Mouse (Mus musculus): ENCODE results near the gene Tnnc2.

The Tnnc2 gene

DNA sequence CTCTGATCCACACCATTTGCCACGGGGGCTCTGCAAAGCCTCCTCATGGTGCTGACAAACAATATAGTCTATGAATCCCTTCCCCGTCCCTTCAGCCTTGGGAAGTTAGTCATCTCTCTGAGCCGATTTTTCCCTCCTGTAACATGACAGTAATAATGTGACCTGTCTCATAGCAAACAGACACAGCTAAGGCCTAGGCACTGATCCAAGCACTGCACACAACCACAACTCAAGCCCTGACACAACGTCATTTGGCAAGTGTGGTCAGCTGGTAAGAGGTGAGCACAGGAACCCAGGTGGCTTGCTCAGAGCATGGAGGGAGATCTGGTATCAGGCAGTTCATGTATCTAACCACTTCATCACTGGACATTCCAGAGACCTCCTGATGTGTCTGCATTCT, 16.1 kb upstream of the Tnnc2 start:
- in situ Hi-C loops (cut with MboI, MseI): no loop called here

DNA sequence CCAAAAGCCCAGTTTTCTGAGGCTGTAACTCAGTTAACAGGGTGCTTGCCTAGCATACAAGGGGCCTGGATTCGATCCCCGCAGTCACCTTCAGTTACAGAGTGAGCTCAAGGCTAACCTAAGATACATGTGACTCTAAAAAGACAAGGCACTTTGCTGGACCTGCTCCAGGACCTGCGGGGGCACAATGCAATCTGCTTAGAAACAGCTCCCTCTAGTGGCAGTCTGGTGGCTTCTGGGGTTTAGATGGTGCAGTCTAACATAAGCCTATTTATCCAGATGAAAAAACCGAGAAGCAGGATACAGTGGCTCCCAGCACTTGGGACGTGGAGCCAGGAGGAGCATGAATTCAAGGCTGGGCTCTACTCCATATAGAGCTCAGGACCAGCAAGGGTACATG, 14.5 kb upstream of the Tnnc2 start:
- in situ Hi-C loops (cut with MboI, MseI): no loop called here

DNA sequence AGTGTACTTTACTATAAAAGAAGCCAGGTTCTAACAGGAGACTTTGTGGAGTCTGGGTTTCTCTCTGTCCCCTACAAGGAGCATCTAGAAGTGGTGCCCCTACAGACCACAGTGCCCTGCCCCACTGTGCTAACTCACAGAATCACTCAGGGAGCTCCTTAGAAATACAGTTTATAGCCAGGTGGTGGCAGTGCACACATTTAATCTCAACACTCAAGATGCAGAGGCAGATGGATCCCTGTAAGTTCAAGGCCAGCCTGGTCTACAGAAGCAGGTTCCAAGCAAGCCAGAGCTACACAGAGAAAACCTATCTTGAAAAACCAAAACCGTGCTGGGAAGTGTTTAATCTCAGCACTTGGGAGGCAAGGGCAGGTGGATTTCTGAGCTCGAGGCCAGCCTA, 14.0 kb upstream of the Tnnc2 start:
- in situ Hi-C loops (cut with MboI, MseI): no loop called here

DNA sequence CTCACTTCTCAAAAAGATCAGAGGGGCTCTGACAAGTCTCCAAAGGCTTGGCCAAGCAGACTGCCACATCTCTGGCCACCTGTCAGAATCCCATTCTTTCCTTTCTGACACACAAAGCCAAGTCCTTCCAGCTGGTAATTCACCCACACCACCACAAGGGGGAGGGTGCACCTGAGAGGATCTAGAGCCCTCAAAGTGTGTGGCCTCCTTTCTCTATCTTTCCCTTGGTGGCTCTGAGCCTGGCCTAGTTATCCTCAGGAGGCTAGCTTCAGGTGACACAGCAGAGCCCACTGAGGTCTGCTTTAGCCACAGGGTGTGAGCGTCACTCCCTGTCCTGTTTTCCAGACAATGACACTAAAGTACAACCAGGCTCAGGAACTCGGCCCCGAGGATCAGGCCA, 13.5 kb upstream of the Tnnc2 start:
- in situ Hi-C loops (cut with MboI, MseI): no loop called here

DNA sequence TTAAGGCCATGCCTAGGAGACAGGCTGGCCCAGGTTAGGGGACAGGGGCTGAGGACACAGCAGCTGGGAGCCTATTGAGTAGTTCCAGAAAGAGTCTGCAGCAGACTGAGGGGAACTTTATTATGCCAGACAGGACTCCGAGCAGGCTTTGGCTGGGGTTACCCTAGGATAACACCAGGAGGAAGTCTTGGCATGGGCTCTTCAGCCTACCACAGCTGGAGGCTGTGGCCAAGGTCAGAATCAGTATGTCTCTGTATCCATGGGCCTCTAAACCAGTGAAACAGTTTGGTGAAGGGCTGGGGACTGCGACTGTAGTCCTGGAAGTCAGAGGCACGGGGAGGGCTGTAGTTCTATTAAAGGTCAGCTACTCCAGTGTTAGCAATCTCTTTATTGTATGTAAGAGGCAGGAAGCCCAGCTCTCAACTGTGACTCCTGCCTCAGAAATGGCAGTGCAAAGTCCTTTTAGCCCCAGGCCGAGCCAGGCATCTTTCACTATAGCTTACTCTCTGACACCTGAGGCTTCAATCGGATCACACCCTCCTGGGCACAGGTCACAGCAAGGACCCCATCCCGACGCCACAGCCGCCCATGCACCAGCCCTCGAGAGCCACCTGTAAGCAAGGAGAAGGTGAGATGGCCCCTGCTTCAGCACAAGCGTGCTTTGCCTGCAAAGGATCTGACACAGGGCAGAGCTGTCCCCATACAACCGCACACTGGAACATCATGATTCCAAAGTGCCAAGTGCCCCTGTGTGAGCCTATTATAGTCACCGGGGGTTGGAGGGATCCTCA, 12.8 kb upstream of the Tnnc2 start:
- in situ Hi-C loops (cut with MboI, MseI): no loop called here

DNA sequence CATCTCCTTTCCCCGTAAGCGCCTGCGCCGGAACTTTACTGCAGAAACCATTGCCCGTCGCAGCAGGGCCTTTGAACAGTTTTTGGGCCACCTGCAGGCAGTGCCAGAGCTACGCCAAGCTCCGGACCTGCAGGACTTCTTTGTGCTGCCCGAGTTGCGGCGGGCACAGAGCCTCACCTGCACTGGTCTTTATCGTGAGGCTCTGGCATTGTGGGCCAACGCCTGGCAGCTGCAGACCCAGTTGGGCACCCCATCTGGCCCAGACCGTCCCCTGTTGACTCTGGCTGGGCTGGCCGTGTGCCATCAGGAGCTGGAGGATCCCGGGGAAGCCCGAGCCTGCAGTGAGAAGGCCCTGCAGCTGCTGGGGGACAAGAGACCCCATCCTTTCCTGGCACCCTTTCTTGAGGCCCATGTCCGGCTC, 12.1 kb upstream of the Tnnc2 start:
- in situ Hi-C loops (cut with MboI, MseI): no loop called here

DNA sequence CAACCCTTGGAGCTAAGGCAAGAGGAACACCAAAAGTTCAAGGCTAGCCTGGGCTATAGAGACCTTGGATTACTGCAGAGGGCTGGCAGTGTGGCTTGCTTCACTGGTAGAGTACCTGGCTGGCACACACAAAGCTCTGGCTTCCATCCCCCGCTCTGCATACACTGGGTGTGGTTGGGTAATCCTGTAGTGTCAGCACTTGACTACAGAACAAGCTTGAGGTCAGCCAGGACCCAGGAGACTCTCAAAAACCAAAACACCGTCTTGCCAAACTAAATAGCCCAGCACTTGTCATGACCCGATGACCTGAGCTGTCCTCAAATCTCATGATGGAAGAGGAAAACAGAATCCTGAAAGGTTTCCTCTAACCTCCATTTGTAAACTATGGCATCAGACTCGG, 10.7 kb upstream of the Tnnc2 start:
- in situ Hi-C loops (cut with MboI, MseI): no loop called here

DNA sequence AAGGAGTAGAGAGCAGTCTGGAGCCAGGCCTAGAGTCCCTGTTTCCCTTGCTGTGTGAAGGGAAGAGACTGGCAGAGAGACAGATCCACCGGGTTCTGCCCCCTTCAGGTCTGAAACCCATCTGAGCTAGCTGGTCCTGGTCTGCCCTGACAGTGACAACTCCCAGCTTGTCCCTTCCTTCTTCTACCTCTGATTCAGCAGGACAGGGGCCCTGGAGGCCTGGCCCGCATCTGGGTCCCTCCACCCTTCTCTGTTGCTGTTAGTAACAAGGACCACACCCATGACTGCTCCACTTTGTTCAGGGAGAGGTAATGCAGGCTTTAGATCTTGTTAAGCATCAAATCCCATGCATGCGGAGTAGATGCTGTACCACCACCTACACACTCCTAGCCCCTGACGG, 8.6 kb upstream of the Tnnc2 start:
- in situ Hi-C loops (cut with MboI, MseI): no loop called here

DNA sequence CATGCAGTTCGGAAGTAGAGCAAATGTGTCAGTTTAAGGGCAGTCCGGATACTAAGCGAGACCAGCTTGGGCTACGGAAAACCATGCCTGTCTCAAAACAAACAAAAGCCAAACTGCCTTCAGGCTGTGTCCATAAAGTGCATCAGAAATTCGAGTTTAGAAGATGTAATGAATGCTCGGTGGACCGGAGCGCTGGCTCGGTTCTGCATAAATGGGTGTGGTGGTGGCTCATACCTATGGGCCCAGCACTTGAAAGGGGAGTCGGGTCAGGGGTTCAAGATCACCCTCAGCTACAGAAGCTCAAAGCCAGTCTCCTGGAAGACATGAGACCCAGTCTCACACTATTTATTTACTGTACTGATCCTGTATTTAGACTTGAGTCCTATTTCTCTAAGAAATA, 8.0 kb upstream of the Tnnc2 start:
- in situ Hi-C loops (cut with MboI, MseI): no loop called here

DNA sequence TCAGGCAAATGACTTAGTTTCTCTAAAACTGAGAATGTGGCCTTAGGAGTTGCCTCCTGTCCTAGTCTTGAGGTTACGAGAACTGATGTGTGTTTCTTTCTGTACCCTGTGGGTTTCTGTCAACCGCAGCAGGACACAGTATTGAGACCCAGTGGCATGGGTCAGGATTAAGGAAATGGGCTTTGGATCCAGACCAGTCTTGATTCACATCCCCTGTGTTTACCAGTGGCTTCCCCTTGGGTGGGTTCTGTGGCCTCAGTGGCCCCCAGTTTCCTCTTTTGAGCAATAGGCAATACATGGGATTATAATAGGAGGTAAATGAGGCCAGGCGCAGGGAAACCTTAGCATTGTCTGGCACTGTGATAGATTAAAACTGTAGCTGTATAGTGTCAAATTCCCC, 7.3 kb upstream of the Tnnc2 start:
- in situ Hi-C loops (cut with MboI, MseI): no loop called here

DNA sequence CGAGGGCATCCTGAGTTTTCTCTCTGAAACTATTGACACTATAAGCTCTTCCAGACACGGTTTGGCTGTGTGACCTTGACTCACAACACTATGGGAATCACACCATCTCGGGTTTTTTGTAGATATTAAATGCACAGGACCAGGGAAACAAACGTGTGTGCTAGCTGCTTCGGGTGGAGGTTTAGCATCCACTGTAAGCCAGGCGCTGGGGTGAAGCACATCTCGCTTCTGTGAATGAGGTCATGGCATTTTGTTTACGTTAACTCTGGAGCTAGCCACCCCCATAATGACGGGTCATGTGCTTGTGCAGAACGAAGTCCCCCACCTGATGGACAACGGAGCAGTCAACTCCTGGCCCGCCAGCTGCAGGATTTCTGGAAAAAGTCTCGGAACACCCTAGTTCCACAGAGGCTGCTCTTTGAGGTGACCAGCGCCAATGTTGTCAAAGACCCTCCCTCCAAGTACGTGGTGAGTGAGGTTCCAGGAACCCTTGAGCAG, 6.7 kb upstream of the Tnnc2 start:
- in situ Hi-C loops (cut with MboI, MseI): no loop called here

DNA sequence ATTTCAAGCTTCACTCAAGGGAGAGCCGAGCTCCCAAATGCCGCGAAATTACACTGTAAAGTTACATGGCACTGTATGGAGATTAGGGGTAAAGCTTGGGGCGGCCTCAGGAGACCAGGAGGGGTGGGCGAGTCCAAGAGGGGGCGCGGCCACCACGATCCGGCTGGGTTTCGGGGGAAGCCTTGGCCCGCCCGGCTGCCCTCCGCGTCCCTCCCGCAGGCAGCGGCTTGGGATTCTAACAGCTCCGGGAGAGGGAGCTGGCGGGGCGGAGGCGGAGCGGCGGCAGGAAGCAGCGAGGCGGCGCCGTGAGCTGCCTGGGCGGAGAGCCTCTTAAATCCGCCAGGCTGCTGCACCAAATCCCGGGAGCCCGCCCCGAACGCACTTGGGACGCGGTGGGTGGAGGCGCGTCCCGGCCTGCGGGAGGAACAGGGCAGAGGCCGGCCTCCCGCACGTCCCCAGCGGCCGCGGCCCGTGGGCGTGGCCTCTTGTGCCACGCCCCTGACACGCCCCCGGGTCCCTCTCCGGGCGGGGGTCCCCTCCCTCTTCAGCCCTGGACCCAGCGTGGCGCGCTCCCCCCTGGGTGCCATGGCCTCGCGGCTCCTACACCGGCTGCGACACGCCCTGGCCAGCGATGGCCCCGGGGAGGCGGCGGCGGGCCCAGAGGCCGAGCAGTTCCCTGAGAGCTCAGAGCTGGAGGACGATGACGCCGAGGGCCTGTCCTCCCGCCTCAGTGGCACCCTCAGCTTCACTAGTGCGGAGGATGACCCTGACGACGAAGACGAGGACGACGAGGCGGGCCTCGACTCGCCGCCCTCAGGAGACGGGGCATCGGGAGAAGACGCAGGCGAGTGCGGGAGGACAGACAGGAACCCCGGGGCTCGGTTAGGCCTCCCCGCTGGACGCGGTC, 6.0 kb upstream of the Tnnc2 start, which contains the start of gene Snx21:
TSS of gene Snx21 (plus strand) at position 343 of the 907 bp plus-strand sequence.
- in situ Hi-C loops (cut with MboI, MseI): no loop called here

DNA sequence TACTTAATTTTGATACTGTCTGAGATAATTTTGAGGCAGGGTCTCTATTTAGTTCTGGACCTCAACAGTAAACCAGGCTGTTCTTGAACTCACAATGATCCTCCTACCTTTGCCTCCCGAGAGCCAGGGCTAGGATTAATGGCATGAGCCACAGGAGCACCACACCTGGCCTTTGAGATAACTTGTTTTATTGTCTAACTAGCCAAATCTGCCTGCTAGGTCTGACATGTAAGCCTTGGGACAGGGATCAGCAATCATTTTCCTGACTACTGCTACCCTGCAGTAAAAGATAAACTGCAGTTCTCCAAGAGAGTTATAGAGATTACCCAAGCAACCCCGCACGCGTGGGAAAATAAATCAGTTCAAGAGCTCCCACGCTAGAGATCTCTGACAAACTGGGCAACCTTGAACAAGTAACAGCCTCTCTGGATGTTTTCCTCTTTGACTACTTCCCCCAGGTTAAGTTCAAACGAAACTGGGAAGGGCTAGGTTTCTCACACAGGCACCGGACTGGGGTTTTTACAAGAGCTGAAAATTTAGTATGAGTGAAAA, 5.2 kb upstream of the Tnnc2 start:
- in situ Hi-C loops (cut with MboI, MseI): no loop called here

DNA sequence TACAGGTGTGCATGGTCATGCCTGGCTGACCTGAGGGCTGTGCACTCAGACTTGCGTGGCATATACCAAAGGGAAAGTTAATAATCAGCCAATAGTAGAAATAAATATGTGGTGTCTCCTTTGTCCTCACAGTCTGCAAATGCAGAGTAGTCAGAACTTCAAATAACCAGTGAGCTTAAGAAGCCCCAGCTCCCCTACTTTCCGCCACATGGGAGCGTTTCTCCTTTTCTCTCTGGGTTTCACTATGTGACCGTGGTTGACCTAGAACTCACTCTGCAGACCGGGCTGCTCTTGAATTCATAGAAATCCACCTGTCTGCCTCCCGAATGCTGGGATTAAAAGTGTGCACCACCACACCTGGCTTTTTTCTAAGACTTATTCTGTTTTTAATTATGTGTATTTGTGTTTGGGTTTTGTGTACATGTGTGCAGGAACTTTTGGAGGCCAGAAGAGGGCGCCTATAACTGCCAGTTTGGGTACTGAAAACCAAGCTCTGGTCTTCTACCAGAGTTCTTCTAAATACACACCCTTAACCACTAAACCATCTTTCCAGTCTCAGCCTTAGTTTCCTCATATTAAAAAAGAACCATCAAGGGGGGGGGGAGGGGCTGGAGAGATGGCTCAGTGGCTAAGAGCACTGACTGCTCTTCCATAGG, 4.3 kb upstream of the Tnnc2 start:
- in situ Hi-C loops (cut with MboI, MseI): no loop called here

DNA sequence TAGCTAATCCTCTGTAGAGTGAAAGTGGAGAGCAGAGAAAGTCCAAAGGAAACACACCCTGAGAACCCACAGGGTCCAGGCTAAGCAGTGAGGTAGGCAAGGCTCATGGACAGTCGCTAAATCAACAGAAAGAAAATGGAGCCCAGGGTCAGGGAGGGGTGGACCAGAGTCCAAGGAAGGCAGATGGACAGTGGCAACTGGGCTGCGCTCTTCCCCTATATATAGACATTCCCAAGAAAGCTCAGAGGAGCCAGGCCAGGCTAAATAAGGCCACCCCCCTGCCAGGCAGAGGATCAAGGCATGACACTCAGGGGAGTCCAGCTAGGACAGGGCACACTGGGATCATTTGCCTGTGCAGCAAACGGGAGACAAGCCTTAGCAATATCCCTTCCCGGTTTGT, 2.1 kb upstream of the Tnnc2 start:
- in situ Hi-C loops (cut with MboI, MseI): no loop called here

DNA sequence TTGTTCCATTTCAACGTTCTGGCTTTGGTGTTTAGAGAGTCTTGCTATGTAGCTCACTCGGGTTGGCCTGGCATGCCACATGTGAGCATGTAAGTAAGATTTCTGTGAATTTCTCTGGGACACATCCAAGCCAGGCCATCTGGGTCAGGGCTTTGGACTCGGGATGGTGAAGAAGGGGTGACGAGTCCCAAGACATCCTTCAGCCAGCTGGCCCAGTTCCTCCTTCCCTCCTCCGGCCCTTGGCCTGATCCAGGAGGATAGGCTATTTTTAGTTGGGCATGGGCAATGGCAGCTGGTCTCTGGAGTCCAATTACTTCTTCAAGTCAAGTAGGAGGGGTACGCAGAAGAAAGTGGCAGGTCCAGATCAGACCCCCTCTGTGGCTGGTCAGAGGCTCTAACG, 958 bp downstream of the Tnnc2 start:
- in situ Hi-C loops (cut with MboI, MseI): no loop called here

DNA sequence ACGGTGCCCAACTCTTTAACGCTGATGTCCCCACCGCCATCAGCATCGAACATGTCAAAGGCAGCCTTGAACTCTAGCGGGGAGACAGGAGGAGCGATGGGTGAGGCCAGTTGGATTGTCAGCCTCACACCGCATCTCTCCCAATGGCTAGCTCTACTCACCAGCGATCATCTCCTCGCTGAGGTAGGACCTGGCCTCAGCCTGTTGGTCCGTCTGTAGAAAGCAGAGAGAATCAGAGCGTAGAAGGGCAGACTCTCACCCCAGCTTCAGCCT, 1.8 kb downstream of the Tnnc2 start:
- in situ Hi-C loops (cut with MboI, MseI): no loop called here

DNA sequence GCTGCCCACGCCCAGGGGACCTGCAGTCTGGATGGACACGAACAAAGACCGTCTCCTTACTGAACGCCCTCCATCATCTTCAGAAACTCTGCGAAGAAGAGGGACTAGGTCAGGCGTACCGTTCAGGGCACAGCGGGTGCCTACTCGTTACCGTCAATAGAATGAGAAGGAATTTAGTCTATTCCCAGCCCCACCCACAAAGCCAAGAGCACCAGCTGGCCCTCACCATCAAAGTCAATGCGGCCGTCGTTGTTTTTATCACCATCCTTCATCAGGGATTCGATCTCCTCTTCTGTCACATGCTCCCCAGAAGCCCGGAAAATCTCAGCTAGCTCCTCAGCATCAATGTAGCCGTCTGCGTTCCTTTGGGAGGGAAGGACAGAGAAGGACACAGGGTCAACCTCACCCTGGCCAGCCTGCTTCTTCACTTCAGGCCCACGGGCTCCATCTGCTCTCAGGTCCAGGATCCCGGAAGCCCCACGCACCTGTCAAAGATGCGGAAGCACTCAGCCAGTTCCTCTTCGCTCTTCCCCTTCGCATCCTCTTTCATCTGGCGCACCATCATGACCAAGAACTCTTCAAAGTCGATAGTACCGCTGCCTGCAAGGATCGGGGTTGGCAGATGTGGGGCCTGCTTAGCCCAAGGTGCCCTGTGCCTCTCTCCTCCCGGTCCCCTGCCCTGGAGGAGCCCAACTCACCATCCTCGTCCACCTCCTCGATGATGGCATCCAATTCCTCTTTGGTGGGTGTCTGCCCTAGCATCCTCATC, 2.3 kb downstream of the Tnnc2 start:
- in situ Hi-C loops (cut with MboI, MseI): no loop called here

DNA sequence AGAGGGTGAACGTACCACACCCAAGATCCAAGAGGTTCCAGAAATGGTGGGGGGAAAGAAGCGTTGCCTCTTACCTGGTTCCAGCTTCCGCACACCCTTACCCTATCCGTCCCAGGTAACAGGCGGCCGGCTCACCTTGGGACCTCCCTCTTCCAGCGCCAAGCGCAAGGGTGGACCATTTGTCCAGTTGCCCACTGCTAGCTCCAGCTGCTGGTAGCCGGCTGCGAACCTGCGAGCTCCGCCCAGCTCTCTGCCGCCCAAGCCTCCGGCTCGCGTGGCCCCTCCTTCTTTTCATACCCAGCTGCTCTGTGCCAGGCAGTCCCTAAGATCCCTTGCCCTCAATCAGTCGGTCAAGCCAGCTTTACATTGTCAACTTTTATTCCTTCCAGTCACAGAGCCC, 3.0 kb downstream of the Tnnc2 start:
- in situ Hi-C loops (cut with MboI, MseI): no loop called here

DNA sequence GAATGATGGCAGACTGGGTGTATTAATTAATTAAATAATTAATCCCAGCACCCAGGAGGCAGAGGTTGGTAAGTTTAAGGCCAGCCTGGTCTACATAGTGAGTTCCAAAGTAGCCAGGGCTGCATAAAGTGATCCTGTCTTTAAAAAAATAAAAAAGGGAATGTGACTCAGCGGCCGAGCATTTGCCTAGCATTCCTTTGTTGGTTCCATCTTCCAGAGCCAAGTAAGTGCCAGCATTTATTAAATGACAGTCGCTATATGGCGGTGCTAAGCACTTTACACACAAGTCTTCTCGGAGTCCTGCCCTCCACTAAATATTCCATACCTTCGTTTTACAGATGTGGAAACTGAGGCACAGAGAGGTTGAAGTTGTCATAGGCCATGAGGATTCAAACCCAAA, 3.6 kb downstream of the Tnnc2 start:
- in situ Hi-C loops (cut with MboI, MseI): no loop called here

DNA sequence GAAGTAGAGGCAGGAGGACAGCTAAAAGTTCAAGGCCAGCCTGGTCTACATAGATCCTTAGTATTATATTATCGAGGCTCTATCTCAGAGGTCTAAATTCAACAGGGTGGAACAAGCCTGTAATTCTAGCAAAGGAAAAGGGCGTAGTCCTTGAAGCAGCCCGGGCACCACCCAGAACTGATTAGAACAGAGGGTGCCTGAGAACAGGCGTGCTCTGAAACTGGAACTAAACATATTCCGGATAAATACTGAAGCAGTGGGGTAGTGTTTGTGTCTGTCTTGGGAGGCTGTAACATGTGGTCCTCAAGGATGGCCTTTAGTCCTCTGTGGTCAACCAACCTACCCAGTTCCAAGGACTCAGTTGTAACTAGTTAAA, 5.8 kb downstream of the Tnnc2 start:
- in situ Hi-C loops (cut with MboI, MseI): no loop called here

All from regulatory T cell (primary cell).